Mouse (Mus musculus) CH12.LX (cell line): Measurements from ENCODE around the gene Med25. TPM values are rescaled to one million over a fixed set of nuclear protein-coding genes. Genes with fewer than 3 reads are reported as not detected.

ENCODE experiments used
- DNase-seq: peaks from one replicate; pipeline ENCODE4 v3.0.0-alpha.2; 2013; ENCODE audit errors: extremely low read depth
- H3K27ac ChIP-seq: 2 replicates; pipeline ENCODE4 v1.5.1; 2012; ENCODE audit warnings: low read depth, mild to moderate bottlenecking, control low read depth, moderate library complexity; ENCODE audit not compliant: insufficient read depth
- H3K27me3 ChIP-seq: replicated peaks from 2 replicates; pipeline ENCODE3; 2012; ENCODE audit warnings: inconsistent platforms
- H3K36me3 ChIP-seq, 2 experiments: replicated peaks in 1 of 2; 2 replicates each; pipeline versions ENCODE3 to v1.6.1; 2012; ENCODE audit warnings: inconsistent platforms in 1 of 2, low read length in 1 of 2, mild to moderate bottlenecking in 1 of 2, mixed read lengths in 1 of 2, moderate library complexity in 1 of 2; ENCODE audit not compliant: control insufficient read depth in 1 of 2, insufficient read depth in 1 of 2
- H3K4me1 ChIP-seq, 2 experiments: 2 replicates each; pipeline ENCODE4 v1.6.1; 2012; ENCODE audit warnings: inconsistent platforms in 1 of 2, moderate library complexity in 1 of 2; ENCODE audit not compliant: insufficient read depth in 2 of 2, control insufficient read depth in 1 of 2
- H3K4me2 ChIP-seq: 2 replicates; pipeline ENCODE4 v1.6.1; 2012; ENCODE audit warnings: low read depth, mild to moderate bottlenecking, control low read depth; ENCODE audit not compliant: poor library complexity, insufficient read depth, severe bottlenecking
- H3K4me3 ChIP-seq, 3 experiments: fragments of 150-350 bp in 1 of 3; sonication (generic) in 1 of 3; replicated peaks in 1 of 3; 2 replicates each; pipeline versions ENCODE3 to v1.5.1; 2011 to 2012; ENCODE audit warnings: low read depth in 2 of 3, low read length in 2 of 3, mild to moderate bottlenecking in 2 of 3, moderate library complexity in 2 of 3, control low read depth in 1 of 3, improper control_type of control experiment in 1 of 3, inconsistent platforms in 1 of 3, mixed read lengths in 1 of 3; ENCODE audit not compliant: poor library complexity in 1 of 3
- H3K79me2 ChIP-seq: replicated peaks from 2 replicates; pipeline ENCODE4 v1.6.1; 2012; ENCODE audit warnings: mild to moderate bottlenecking, moderate library complexity; ENCODE audit not compliant: control insufficient read depth, poor library complexity, insufficient read depth, severe bottlenecking; ENCODE audit errors: extremely low read depth
- H3K9ac ChIP-seq: 2 replicates; pipeline ENCODE4 v1.6.1; 2012; ENCODE audit warnings: low read depth, mild to moderate bottlenecking, control low read depth, moderate library complexity; ENCODE audit not compliant: insufficient read depth
- H3K9me3 ChIP-seq: replicated peaks from 2 replicates; pipeline ENCODE3; 2012; ENCODE audit warnings: low read length, inconsistent platforms, mixed read lengths
- CTCF ChIP-seq, 2 experiments: IDR thresholded peaks in 1 of 2; conservative IDR thresholded peaks in 1 of 2; 2 replicates each; pipeline ENCODE4 v1.5.1; 2011 to 2012; ENCODE audit warnings: low read depth in 2 of 2, low read length in 2 of 2, improper control_type of control experiment in 1 of 2, inconsistent platforms in 1 of 2, mild to moderate bottlenecking in 1 of 2, moderate library complexity in 1 of 2
- ELF1 ChIP-seq: IDR thresholded peaks from 2 replicates; pipeline ENCODE4 v1.6.1; 2014; ENCODE audit warnings: low read depth, mild to moderate bottlenecking, inconsistent platforms, low read length, improper control_type of control experiment
- MAFK ChIP-seq: IDR thresholded peaks from 2 replicates; pipeline ENCODE4 v1.6.1; 2011; ENCODE audit warnings: low read length, improper control_type of control experiment; ENCODE audit not compliant: insufficient replicate concordance
- MEF2A ChIP-seq: IDR thresholded peaks from 2 replicates; pipeline ENCODE4 v1.6.1; 2014; ENCODE audit warnings: low read depth, mild to moderate bottlenecking, inconsistent platforms, low read length, improper control_type of control experiment, borderline replicate concordance
- MYC ChIP-seq: IDR thresholded peaks from 2 replicates; pipeline ENCODE4 v1.6.1; 2011; ENCODE audit warnings: low read depth, mild to moderate bottlenecking, improper control_type of control experiment, low read length
- NELFE ChIP-seq: IDR thresholded peaks from 2 replicates; pipeline ENCODE4 v1.6.1; 2011; ENCODE audit warnings: low read depth, low read length, improper control_type of control experiment
- RAD21 ChIP-seq: IDR thresholded peaks from 2 replicates; pipeline ENCODE4 v1.6.1; 2011; ENCODE audit warnings: low read depth, mild to moderate bottlenecking, low read length, improper control_type of control experiment, moderate library complexity
- SIN3A ChIP-seq: IDR thresholded peaks from 2 replicates; pipeline ENCODE4 v1.6.1; 2012; ENCODE audit warnings: low read length, improper control_type of control experiment, inconsistent platforms
- SMC3 ChIP-seq: IDR thresholded peaks from 2 replicates; pipeline ENCODE4 v1.6.1; 2011; ENCODE audit warnings: low read depth, low read length, improper control_type of control experiment
- USF2 ChIP-seq: conservative IDR thresholded peaks from 2 replicates; pipeline ENCODE4 v1.6.1; 2011; ENCODE audit warnings: low read depth, low read length, improper control_type of control experiment
- dilution Hi-C: fragments of 300-500 bp; cut with MboI; formaldehyde crosslinking; loops from 2 replicates; pipeline ENCODE4 v1.14.3; 2020; ENCODE audit warnings: low sequenced_read_pairs; ENCODE audit not compliant: extremely low pct_unique_long_range_greater_than_20kb, extremely low pct_ligation_motif_present
- in situ Hi-C: fragments of 300-500 bp; cut with MboI; formaldehyde crosslinking; loops from 3 replicates; pipeline ENCODE4 v1.14.3; 2019; ENCODE audit warnings: low sequenced_read_pairs, low pct_ligation_motif_present, low pct_unique_long_range_greater_than_20kb, mixed read lengths
- polyA plus RNA-seq: library from polyadenylated mRNA; unstranded; fragments of >175 nt; gene quantifications from 2 replicates; pipeline ENCODE4 v1.2.1, GENCODE M21; 2012; ENCODE audit warnings: low read depth; ENCODE audit not compliant: insufficient read length
- total RNA-seq, 2 experiments: library from RNA; depleted of rRNA; stranded (reverse); fragments of 300-350 nt in 1 of 2; fragments of >200 nt in 1 of 2; gene quantifications; 2 replicates each; pipeline ENCODE4 v1.2.3; 2012 to 2014

Med25 gene
- total and polyA plus RNA-seq, 3 experiments: 18.4 to 67.4 (median 56.7) TPM

DNA sequence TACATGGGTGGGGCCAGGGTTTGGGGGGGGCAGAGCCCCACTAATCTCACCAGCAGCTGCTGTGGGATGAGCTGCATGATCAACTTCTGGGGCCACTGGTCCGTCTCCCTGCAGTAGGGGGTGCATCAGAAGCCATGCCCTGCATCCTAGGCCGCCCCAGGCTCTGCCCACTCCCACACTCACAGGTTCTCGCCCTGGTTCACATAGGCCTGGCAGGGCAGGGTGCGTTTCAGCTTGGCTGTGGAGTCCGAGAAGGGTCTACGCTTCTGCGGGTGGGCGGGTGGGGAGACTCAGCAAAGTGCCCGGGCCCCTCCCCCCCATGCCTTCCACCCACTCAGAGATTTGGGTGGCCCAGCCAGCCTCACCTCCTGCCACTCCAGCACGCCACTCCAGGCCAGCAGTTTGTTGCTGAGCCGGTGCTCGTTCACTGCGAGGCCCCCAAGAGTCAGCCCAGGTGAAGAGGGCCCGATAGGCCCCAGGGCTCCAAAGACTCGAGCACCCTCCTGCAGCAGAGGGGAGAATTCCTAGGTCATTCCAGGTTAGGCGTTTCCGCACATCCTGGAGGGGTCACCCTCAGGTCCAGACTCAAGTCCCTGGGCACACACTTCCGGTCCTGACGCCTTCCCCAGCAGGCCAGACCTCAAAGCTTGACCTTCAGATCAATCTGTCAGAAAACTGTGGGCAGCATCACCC lies 25.4 kb downstream of the Med25 start:
- H3K4me3 ChIP-seq: no peak overlapping the region
- H3K4me2 ChIP-seq: no peak overlapping the region
- H3K4me1 ChIP-seq: peaks cover 25 to 45% of the 10 kb centered on the region in 2 experiments
- H3K27me3 ChIP-seq: peaks cover 21% of the 10 kb centered on the region
- H3K79me2 ChIP-seq: no peaks in the 10 kb centered on the region
- H3K27ac ChIP-seq: no peak overlapping the region
- in situ Hi-C loops: no loop called here
- TF ChIP-seq MYC: no peak
- TF ChIP-seq NELFE: no peak
- no peak for TF ChIP-seq USF2
- TF ChIP-seq CTCF (conservative IDR thresholded peaks at IDR 0.05 in 1 of 2, IDR thresholded peaks at IDR 0.05 in 1 of 2; ENCODE audit: low read depth in 2 of 2, low read length in 2 of 2): no peak
- no peak for TF ChIP-seq MEF2A
- TF ChIP-seq MAFK: no peak
- TF ChIP-seq ELF1: no peak
- no peak for TF ChIP-seq SIN3A
- no peak for DNase-seq
- H3K9ac ChIP-seq: no peak overlapping the region
- no peaks in the 10 kb centered on the region for H3K9me3 ChIP-seq
- dilution Hi-C loops: no loop called here
- peaks cover 31 to 44% of the 10 kb centered on the region in 2 experiments for H3K36me3 ChIP-seq

DNA sequence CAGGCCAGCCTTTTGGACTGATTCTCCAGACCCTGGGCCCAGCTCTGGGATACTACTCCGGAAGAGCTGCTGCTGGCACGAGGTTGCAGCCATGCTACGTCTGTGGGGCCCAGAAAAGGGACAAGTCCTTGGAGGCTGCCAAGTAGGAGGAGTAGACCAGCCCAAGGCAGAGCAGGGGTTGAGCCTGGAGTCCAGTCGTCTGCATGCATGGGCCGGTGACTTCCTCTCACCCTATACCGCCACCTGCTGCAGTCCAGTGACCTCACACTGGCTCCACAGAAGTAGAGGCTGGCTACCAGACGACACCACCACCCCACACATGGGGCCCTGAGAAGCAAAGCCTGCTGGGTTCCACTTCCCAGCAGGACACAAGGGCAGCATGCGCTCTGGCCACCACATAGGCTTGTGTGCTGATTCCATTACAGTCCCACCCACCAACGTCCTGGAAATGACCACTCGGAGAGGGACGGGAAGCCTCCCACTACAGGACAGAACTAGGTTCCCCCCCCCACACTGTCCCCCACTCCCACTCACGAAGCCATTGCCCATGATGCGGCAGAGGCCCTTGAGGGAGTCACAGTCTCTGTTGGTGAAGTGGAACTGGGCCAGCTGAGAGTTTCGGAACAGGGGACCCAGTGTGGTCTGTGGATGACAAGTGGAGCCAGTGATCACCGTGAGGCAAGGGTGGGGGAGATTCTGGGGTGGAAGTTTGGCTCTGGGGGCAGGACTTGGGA lies 26.1 kb downstream of the Med25 start:
- Histone ChIP-seq H3K79me2 (no peaks in the 10 kb centered on the region), H3K4me2 (no peak overlapping the region), H3K36me3 (peaks cover 38 to 49% of the 10 kb centered on the region in 2 experiments), H3K27ac (no peak overlapping the region), H3K9me3 (no peaks in the 10 kb centered on the region), H3K27me3 (peaks cover 21% of the 10 kb centered on the region), H3K4me1 (peaks cover 31 to 51% of the 10 kb centered on the region in 2 experiments), H3K9ac (no peak overlapping the region), H3K4me3 (no peak overlapping the region)
- TF ChIP-seq SMC3 (peak; percentile 20; the same call in 1 of the 2 replicates), SIN3A (no peak), ELF1 (0 out of 2 replicates have a peak, but pooled peaks have one; percentile 13), CTCF (conservative IDR thresholded peaks at IDR 0.05 in 1 of 2, IDR thresholded peaks at IDR 0.05 in 1 of 2; ENCODE audit: low read depth in 2 of 2, low read length in 2 of 2) (peak in 1 of 2 experiments; percentile 47; a peak in 2 of 4 replicates), RAD21 (peak; percentile 18)
- in situ Hi-C loops (no loop called here), dilution Hi-C loops (no loop called here)
- DNase-seq: no peak
